Mouse (Mus musculus) c-Kit-positive CD71-negative TER-119-negative erythroid progenitor cells, embryonic 14.5 days (primary cell): ENCODE measurements around the gene Plcb1.
A peak's percentile ranks its signal among the peaks of the same experiment; 100 is the strongest.

Experiments used
- DNase-seq: peaks from one replicate; pipeline ENCODE4 v3.0.0-alpha.2; 2013; ENCODE audit warnings: low read depth

The Plcb1 gene

GRCm38 (mm10) chr2:134785970-134786855 is at the start of gene Plcb1:
Gene Plcb1 (plus strand): TSS chr2:134786067.
- peak; percentile 41 for DNase-seq

GRCm38 (mm10) chr2:134755537-134755936 is 30.3 kb upstream of the Plcb1 start:
- DNase-seq, result no peak

GRCm38 (mm10) chr2:134756086-134756485 is 29.8 kb upstream of the Plcb1 start:
- no peak for DNase-seq

DNA sequence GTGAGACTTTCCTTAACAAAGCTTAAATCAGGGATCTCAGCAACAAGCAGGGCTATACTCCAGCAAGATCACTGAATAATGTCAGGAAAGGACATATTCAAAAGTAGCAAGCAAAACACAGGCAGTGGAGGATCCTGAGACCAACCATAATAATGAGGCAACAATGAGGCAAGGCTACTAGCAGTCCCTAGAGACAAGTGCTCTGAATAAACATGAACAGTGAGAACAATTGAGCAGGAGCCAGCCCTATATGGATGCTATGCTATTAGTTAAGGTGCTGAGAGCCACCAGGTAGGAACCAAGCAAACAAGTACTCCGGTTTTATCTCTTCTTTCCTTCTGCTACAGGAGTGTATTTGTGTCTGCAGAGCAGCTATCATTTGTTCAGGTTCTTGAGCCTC is 24.8 kb upstream of the Plcb1 start:
- no peak for DNase-seq

- DNase-seq, result no peak
Measured at GRCm38 (mm10) chr2:134763406-134763990, 22.4 kb upstream of the Plcb1 start.

DNA sequence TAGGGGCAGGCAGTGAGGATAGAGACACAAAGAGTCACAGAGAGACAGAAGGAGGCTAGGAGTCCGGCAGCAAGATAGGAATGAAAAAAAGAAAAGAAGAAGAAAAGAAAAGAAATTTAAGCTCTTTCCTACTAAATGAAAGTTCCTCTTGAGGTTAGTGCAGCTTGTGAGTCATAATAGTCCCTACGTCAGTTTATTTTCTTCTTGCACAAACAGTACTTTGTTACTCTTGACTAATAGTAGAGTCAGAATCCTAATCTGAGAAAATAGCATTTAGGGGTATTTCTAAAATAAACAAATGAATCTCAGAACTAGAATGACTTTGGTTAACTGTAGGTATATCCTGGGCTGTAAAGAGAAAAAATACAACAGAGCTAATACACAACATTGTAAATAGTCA is 21.4 kb upstream of the Plcb1 start:
- DNase-seq, result no peak

- DNase-seq, result no peak
Measured at GRCm38 (mm10) chr2:134779826-134780225, 6.0 kb upstream of the Plcb1 start.

- DNase-seq, result no peak
Measured at GRCm38 (mm10) chr2:134780316-134780715, 5.6 kb upstream of the Plcb1 start.

DNA sequence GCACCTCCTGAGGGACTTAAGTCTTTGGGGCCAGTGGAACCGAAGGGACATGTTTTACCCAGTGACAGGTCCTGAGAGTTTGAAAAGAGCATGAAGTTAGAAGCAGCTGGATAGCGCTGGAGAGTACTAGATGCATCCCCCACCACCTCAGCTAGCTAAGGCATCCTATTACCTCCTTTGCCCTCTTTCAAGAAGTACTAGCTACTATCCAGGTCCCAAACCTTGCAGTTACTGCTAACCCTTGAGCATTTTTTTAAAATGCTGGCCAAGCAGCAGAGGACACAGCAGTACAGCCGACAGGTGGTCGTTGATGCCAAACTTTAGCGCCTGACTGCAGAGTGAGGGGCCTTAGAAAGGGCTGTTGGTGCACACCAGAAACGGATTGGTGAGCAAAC is 986 bp downstream of the Plcb1 start:
- no peak for DNase-seq

- no peak for DNase-seq
Measured at GRCm38 (mm10) chr2:134787336-134788095, 1.6 kb downstream of the Plcb1 start.

- DNase-seq, result no peak
Measured at GRCm38 (mm10) chr2:134792926-134793325, 7.1 kb downstream of the Plcb1 start.

DNA sequence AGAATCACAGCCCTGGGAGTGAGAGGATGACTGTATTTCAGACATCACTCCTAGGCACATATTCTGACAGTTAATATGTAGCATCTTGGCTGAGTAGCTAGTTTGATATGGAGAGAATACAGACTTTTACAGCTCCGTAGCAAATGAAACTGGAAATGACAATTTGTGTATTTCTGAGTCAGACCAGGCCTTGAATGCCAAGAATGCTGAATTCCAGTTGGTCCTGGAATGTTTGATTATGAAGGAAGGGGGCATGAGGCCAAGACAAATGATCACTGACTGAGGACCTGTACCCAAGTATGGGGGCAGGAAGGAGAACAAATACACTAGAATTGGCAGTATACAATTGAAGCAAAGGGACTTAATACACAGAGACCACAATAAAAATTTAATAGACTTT is 14.4 kb downstream of the Plcb1 start:
- no peak for DNase-seq

DNA sequence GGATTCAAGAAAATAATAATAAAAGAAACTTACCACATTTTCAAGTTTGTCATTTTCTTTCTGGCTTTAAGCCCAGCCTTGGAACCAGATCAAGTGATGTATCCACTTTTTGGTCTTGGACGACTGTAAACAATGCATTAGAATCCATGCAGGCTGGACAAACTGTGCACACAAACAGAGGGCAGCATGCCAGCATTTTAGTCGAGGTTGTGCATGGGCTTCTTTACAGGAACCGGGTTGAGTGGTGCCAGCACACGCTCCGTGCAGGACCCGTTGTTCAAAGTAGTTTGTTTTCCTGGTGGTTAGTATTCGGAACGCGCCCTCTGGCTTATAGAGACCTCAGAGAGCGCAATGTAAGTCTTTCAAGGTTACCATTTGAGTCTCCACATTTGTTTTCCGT is 30.5 kb downstream of the Plcb1 start:
- DNase-seq, result no peak

GRCm38 (mm10) chr2:134817058-134817840 is 31.4 kb downstream of the Plcb1 start:
- DNase-seq, result no peak

DNA sequence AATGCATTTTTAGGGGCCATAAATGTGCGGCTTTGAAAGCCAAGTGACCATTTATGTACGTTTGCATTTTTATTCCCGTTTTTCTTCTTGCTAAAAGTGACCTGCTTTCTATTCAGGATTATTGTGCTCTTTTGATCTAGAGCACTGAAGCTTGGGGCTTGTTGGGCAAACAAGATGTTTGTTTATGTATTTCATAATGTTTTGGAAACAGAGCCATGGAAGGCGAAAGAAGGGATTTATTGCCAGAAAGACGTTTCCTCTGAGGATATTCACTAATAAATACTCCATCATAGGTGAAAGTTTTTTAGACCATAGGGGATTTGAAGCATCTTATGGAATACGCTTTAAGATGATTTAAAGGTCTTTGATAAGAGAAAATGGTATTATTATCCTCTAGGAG is 35.3 kb downstream of the Plcb1 start:
- no peak for DNase-seq

DNA sequence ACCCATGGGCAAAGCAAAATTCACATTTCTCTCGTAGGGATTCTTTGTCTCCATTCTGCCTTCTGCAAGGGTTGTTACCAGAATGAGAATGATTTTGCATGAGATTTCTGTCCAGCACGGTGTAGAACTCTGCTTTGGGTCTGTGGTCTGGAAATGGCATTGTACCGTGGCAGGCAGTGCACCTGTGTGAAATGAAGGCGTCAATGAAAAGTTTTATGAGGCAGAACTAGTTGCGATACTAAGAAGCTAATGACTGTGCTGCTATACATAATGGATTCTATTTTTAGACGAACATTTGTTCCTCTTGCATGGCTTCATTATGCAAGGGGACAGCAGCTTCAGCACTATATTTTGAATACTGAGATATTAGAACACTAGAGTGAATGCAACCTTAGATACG is 39.8 kb downstream of the Plcb1 start:
- DNase-seq, result no peak

GRCm38 (mm10) chr2:134826111-134827005 is 40.5 kb downstream of the Plcb1 start:
- no peak for DNase-seq

DNA sequence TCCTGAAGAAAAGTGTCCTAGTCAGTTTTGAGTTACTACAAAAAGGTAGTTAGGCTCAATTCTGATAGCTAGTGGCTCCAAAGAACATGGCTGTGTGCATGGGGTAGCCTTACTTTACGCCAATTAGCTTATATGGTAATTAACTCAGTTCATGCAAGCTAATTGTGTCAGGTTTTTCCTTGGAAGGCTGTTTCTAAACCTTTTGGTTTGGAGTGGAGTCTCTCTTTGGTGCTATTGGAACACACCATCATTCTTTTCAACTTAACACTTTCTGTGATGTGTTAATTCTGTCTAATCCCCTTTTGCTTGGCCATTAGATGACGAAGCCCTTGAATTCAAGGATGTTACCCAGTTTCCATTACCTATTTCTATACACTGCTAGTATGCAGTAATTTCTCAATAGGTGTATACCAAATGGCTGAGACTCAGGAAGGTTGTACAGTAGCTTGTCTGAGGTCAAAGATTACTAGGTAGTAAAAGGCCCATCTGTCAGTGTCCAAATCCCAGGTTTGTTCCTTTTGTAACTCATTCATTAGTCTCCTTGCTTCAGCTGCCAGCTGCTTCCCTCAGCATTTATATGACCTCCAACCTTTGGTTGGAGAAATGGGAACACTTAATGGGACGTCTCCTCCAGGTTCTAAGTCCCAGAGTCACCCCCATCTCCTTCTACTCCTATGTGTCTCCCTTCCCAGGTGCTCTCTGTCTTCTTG is 42.1 kb downstream of the Plcb1 start:
- DNase-seq, result no peak

GRCm38 (mm10) chr2:134831861-134832260 is 46.0 kb downstream of the Plcb1 start:
- no peak for DNase-seq

GRCm38 (mm10) chr2:134836097-134836496 is 50.2 kb downstream of the Plcb1 start:
- no peak for DNase-seq
